Mouse (Mus musculus): ENCODE data around the gene Golm1. TPM values are rescaled to one million over a fixed set of nuclear protein-coding genes. Genes with fewer than 3 reads are reported as not detected.

The Golm1 gene
- polyA plus RNA-seq, 1 experiment, result 6.6 TPM

- no peak overlapping the region for H3K4me3 ChIP-seq (ENCODE audit: extremely low read depth, insufficient read depth, insufficient read length)
- TF ChIP-seq CTCF (IDR thresholded peaks at IDR 0.05; ENCODE audit: extremely low read depth, insufficient read depth, insufficient read length, insufficient replicate concordance) (no peak), POLR2A (IDR thresholded peaks at IDR 0.05; ENCODE audit: low read depth, low read length) (no peak)
- DNase-seq (ENCODE audit: low read depth in 1 of 2, low spot score in 2 of 2), result no peak
- 91% methylated on average over 6 of the region's 6 CpGs for WGBS
- H3K27me3 ChIP-seq (ENCODE audit: control insufficient read depth, insufficient read depth, low read length), result no peaks in the 10 kb centered on the region
- H3K4me1 ChIP-seq (ENCODE audit: control insufficient read depth, insufficient read depth, insufficient read length), result no peaks in the 10 kb centered on the region
- peaks cover 10% of the 10 kb centered on the region for H3K36me3 ChIP-seq (ENCODE audit: control insufficient read depth, insufficient read depth, low read length)
- no peak overlapping the region for H3K27ac ChIP-seq (ENCODE audit: insufficient read depth, low read length)
Measured at GRCm38 (mm10) chr13:59640178-59640440, 35.5 kb downstream of the Golm1 start.

- Histone ChIP-seq H3K4me3 (ENCODE audit: extremely low read depth, insufficient read depth, insufficient read length) (no peak overlapping the region), H3K36me3 (ENCODE audit: control insufficient read depth, insufficient read depth, low read length) (peaks cover 10% of the 10 kb centered on the region), H3K27ac (ENCODE audit: insufficient read depth, low read length) (no peak overlapping the region), H3K27me3 (ENCODE audit: control insufficient read depth, insufficient read depth, low read length) (no peaks in the 10 kb centered on the region), H3K4me1 (ENCODE audit: control insufficient read depth, insufficient read depth, insufficient read length) (no peaks in the 10 kb centered on the region)
- no peak for DNase-seq (ENCODE audit: low read depth in 1 of 2, low spot score in 2 of 2)
- 86% methylated on average over 16 of the region's 16 CpGs for WGBS
- TF ChIP-seq CTCF (IDR thresholded peaks at IDR 0.05; ENCODE audit: extremely low read depth, insufficient read depth, insufficient read length, insufficient replicate concordance), result no peak
- TF ChIP-seq POLR2A (IDR thresholded peaks at IDR 0.05; ENCODE audit: low read depth, low read length), result no peak
Measured at GRCm38 (mm10) chr13:59639368-59640177, 36.0 kb downstream of the Golm1 start.

GRCm38 (mm10) chr13:59637800-59638199 is 37.8 kb downstream of the Golm1 start:
- Histone ChIP-seq H3K4me3 (ENCODE audit: extremely low read depth, insufficient read depth, insufficient read length) (no peak overlapping the region), H3K27ac (ENCODE audit: insufficient read depth, low read length) (no peak overlapping the region), H3K36me3 (ENCODE audit: control insufficient read depth, insufficient read depth, low read length) (peaks cover 12% of the 10 kb centered on the region), H3K27me3 (ENCODE audit: control insufficient read depth, insufficient read depth, low read length) (no peaks in the 10 kb centered on the region), H3K4me1 (ENCODE audit: control insufficient read depth, insufficient read depth, insufficient read length) (no peaks in the 10 kb centered on the region)
- DNase-seq (ENCODE audit: low read depth in 1 of 2, low spot score in 2 of 2), result no peak
- TF ChIP-seq POLR2A (IDR thresholded peaks at IDR 0.05; ENCODE audit: low read depth, low read length) (no peak), CTCF (IDR thresholded peaks at IDR 0.05; ENCODE audit: extremely low read depth, insufficient read depth, insufficient read length, insufficient replicate concordance) (no peak)
- WGBS, result 93% methylated on average over 7 of the region's 7 CpGs

DNA sequence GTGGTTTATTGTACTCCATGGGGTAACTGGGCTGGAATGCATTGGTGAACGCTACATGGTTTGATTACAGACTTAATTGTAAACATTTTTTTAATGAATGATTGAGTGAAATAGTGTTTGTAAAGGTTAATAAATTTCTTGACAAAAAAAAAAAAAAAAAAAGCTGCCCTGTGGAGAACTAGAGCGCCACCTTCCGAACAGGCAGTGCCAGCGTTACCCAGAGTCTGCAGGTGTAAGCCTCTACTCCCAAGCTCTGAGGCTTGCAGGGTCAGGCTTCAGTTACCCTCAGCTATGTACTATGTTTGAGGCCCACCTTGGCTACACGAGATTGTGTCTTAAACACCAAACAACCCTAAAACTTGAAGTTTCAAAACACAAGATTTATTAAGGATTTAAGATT is 41.0 kb downstream of the Golm1 start:
- Histone ChIP-seq H3K36me3 (ENCODE audit: control insufficient read depth, insufficient read depth, low read length) (peaks cover 20% of the 10 kb centered on the region), H3K27me3 (ENCODE audit: control insufficient read depth, insufficient read depth, low read length) (no peaks in the 10 kb centered on the region), H3K4me3 (ENCODE audit: extremely low read depth, insufficient read depth, insufficient read length) (no peak overlapping the region), H3K27ac (ENCODE audit: insufficient read depth, low read length) (no peak overlapping the region), H3K4me1 (ENCODE audit: control insufficient read depth, insufficient read depth, insufficient read length) (no peaks in the 10 kb centered on the region)
- DNase-seq (ENCODE audit: low read depth in 1 of 2, low spot score in 2 of 2), result no peak
- WGBS, result 76% methylated on average over 5 of the region's 5 CpGs
- TF ChIP-seq POLR2A (IDR thresholded peaks at IDR 0.05; ENCODE audit: low read depth, low read length) (no peak), CTCF (IDR thresholded peaks at IDR 0.05; ENCODE audit: extremely low read depth, insufficient read depth, insufficient read length, insufficient replicate concordance) (no peak)

GRCm38 (mm10) chr13:59626739-59627138 is 48.9 kb downstream of the Golm1 start:
- H3K27me3 ChIP-seq (ENCODE audit: control insufficient read depth, insufficient read depth, low read length), result no peaks in the 10 kb centered on the region
- no peak overlapping the region for H3K27ac ChIP-seq (ENCODE audit: insufficient read depth, low read length)
- H3K36me3 ChIP-seq (ENCODE audit: control insufficient read depth, insufficient read depth, low read length), result peaks cover 34% of the 10 kb centered on the region
- H3K4me1 ChIP-seq (ENCODE audit: control insufficient read depth, insufficient read depth, insufficient read length), result no peaks in the 10 kb centered on the region
- 91% methylated on average over 7 of the region's 7 CpGs for WGBS
- TF ChIP-seq POLR2A (IDR thresholded peaks at IDR 0.05; ENCODE audit: low read depth, low read length) (no peak), CTCF (IDR thresholded peaks at IDR 0.05; ENCODE audit: extremely low read depth, insufficient read depth, insufficient read length, insufficient replicate concordance) (no peak)
- DNase-seq (ENCODE audit: low read depth in 1 of 2, low spot score in 2 of 2), result no peak
- H3K4me3 ChIP-seq (ENCODE audit: extremely low read depth, insufficient read depth, insufficient read length), result no peak overlapping the region

DNA sequence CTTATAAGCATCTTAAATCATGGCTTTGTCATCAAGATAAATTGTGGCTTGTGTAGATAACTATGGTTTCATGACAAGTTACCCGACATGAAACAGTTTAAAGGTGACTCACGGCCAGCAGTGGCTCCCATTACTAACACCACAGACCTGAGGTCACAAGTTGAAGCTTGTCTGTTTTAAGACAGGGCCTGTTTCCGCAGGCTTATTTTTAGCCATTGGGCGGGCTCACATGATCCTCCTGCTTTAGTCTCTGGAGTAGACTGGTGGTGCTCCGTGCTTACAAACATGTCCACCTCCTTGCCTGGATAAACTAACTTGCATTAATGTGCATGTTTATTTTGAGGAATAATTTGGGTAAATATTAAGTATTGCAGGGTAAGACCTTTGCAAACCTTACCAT is 50.7 kb downstream of the Golm1 start:
- DNase-seq (ENCODE audit: low read depth in 1 of 2, low spot score in 2 of 2), result no peak
- no peaks in the 10 kb centered on the region for H3K4me1 ChIP-seq (ENCODE audit: control insufficient read depth, insufficient read depth, insufficient read length)
- H3K36me3 ChIP-seq (ENCODE audit: control insufficient read depth, insufficient read depth, low read length), result peaks cover 32% of the 10 kb centered on the region
- no peaks in the 10 kb centered on the region for H3K27me3 ChIP-seq (ENCODE audit: control insufficient read depth, insufficient read depth, low read length)
- no peak overlapping the region for H3K27ac ChIP-seq (ENCODE audit: insufficient read depth, low read length)
- TF ChIP-seq POLR2A (IDR thresholded peaks at IDR 0.05; ENCODE audit: low read depth, low read length), result no peak
- no peak for TF ChIP-seq CTCF (IDR thresholded peaks at IDR 0.05; ENCODE audit: extremely low read depth, insufficient read depth, insufficient read length, insufficient replicate concordance)
- no peak overlapping the region for H3K4me3 ChIP-seq (ENCODE audit: extremely low read depth, insufficient read depth, insufficient read length)
- 92% methylated on average over 5 of the region's 5 CpGs for WGBS

GRCm38 (mm10) chr13:59624389-59624788 is 51.2 kb downstream of the Golm1 start:
- WGBS, result 90% methylated on average over 3 of the region's 3 CpGs
- no peak for TF ChIP-seq POLR2A (IDR thresholded peaks at IDR 0.05; ENCODE audit: low read depth, low read length)
- Histone ChIP-seq H3K4me3 (ENCODE audit: extremely low read depth, insufficient read depth, insufficient read length) (no peak overlapping the region), H3K27ac (ENCODE audit: insufficient read depth, low read length) (no peak overlapping the region), H3K27me3 (ENCODE audit: control insufficient read depth, insufficient read depth, low read length) (no peaks in the 10 kb centered on the region), H3K4me1 (ENCODE audit: control insufficient read depth, insufficient read depth, insufficient read length) (no peaks in the 10 kb centered on the region), H3K36me3 (ENCODE audit: control insufficient read depth, insufficient read depth, low read length) (peaks cover 32% of the 10 kb centered on the region)
- no peak for DNase-seq (ENCODE audit: low read depth in 1 of 2, low spot score in 2 of 2)

Data from spleen, adult 2 months (tissue).